Mouse (Mus musculus): Measurements from ENCODE around the gene Gsk3a.

Gene Gsk3a

DNA sequence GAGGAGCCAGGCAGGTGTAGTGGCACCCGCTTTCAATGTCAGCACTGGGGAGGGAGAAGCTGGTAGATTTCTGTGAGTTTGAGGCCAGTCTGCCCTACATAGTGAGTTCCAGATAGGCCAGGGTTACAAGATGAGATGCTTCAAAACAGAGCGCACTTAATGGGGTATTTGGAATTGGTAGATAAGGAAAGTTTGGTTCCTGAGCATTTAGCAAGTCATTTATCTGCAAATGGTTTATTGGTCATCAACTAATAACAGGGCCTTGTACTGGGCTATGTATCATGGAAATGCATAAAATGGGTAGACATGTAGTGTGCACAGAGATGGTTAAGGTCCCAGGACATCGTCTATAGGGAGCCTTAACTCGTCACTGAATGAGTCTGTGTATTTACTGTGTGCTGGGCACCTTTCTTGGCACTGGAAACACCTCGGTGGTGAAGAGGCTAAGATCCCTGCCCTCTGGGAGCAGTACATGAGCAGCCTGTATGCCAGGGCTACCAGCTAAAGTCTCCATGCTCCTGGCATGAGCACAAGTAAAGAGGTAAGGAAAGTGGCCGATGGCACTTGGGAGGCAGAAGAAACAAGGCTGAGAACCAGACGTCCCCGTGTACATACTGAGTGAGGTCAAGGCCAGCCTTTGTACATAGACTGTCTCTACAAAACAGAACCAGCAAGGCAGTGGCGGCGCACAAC is 15.2 kb downstream of the Gsk3a start:
- no peak for DNase-seq (ENCODE audit: low spot score in 2 of 2)

DNA sequence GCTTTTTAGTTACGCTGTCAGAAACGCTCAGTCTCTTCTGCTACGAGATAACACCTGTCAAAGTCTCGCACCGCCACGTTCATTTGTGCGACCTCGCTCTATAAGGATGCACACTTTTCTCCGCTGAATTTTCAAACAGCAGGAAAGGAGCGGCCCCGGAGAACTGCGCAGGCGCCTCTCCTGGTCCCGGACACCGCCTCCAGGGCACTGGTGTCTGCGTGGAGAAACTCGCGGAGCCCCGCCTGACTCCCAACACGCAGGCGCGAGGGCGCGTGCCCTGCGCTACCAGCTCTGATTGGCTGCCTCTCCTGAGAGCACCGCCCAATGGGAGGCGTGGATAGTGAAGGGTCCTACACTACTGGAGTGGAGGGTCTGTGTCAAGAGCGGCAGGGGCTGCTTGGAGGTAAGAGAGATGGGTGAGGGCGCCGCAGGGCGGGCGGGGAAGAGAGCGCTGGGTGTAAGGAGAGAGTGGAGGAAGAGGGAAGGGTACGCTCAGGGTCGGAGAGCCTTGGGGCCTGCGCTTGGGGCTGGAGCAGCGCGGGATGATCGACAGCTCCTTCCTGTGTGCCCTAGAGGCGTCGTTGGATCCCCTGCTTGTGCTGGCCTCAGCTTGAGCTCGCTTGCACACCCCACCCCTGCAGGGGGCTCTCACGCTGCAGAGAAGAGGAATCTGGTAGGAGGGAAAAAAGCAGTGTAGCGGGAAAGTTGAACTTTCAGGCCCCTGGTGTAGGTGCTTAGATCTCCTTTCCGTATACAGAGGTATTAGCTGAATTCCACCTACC is 16.4 kb downstream of the Gsk3a start, which contains the start of gene Zfp526:
Zfp526 (plus strand) TSS at position 324 of the 782 bp plus-strand sequence.
- peak; percentile 93 to 97 for DNase-seq (ENCODE audit: low spot score in 2 of 2)

DNA sequence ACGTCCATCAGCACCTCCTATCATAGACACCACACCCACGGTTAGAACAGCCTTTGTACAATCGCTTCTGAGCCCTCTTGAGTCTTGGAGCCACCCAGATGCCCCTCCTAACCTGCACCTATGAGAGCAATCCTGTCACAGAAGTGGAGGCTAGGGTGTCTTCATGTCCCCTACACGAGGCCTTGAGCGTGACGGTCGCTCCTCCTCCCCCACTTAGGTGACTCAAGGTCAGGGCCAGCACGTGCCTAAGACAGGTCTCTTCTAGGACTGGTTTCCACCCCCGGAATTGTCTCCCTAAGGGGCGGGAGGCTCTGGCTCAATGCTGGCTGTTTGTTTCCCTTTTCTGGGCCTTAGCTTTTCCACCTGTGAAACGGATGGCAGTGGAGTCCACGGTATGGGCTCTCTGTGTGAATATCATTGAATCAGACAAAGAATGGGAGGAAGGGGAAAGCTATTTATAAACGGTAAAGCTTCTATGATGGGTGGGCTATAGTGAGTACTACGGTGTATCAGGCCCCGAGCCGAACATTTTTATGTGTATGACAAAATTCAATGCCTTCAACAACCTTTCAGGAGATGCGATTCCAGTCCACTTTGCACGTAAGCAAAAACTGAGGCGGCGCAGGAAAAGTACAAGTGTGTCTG is 17.1 kb downstream of the Gsk3a start, which contains the start of gene Dedd2:
Dedd2 (minus strand) TSS at position 159 of the 645 bp plus-strand sequence.
- DNase-seq (ENCODE audit: low spot score in 2 of 2): no peak

DNA sequence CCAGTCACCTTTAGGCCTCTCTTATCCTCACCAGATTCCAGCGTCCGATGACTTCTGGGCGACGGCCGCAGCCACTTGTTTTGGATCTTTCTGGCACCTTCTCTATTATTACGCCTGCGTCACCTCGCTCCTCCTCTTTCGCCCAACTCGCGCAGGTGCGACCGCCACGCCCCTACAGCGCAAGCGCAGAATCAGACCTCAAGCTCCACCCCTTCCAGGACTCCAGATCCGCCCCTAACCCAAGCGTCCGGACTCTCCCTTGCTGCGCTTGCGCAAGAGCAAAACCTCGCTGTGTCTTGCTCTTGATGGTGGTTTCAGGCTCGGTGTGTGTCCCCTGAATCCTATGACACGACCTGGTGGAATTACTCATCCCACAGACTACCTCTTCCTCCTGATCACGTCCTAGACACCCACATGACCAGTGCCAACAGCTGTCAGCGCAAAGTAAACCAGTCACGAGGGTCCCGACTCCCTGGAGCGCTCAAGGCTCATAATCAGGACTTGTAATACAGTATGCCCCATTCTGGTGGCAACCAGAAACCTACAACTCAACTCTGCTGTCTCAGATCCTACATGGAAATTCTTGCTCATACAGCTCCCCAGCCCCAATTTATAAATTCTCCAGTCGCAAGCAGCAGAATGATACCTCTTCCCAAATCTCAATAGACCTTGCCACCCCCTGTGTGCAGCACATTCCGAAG is 17.7 kb downstream of the Gsk3a start:
- DNase-seq (ENCODE audit: low spot score in 2 of 2): peak; percentile 77 to 86

DNA sequence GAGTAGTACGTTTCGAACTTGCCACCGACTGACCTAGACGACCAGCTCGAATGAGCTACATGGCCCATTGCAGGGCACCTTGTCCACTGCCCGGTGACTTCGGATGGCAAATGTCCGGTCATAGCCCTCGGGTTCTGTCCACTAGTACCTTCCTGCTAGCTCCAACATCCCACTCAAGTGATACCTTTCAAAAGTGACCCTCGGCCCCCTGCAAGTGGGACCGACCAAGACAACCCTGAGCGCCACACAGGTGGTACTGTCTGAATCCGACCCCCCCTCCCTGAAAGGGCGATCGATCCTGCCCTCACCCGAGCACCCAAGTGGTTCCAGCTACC is 18.3 kb downstream of the Gsk3a start:
- DNase-seq (ENCODE audit: low spot score in 2 of 2): no peak

DNA sequence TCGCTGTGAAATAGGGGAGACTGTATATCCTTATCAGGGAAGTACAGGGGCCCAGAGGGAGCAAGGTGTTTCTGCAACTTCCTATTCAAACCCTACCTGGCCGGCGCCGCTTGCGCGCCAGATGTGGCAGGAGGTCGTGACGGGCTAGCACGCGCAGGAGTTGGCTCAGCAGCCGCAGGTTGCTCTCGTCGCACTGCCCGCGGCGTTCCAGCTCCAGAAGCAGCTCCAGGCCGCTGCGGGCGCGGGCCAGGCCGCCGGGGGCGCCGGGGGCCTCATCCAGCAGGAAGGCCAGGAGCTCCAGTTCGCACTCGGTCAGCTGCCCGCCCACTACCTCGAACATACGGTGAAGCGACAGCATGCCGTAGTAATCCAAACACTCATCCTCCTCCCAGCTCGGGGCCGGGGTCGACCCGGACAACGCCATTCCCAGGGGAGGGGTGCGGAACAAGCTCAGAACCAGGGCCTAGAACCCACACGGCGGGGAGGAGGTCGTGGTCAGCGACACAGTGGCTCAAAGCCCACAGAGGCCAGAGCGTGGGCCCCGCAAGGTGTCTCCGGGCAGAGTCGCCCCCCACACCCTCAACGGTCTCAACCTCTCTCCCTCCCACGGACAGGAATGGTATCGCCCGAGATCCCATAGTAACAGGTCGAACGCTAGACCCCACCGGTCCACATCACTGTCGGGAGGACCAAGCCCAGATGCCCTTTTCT is 18.8 kb downstream of the Gsk3a start:
- peak in 1 of 2 experiments; percentile 60 for DNase-seq (ENCODE audit: low spot score in 2 of 2)

DNA sequence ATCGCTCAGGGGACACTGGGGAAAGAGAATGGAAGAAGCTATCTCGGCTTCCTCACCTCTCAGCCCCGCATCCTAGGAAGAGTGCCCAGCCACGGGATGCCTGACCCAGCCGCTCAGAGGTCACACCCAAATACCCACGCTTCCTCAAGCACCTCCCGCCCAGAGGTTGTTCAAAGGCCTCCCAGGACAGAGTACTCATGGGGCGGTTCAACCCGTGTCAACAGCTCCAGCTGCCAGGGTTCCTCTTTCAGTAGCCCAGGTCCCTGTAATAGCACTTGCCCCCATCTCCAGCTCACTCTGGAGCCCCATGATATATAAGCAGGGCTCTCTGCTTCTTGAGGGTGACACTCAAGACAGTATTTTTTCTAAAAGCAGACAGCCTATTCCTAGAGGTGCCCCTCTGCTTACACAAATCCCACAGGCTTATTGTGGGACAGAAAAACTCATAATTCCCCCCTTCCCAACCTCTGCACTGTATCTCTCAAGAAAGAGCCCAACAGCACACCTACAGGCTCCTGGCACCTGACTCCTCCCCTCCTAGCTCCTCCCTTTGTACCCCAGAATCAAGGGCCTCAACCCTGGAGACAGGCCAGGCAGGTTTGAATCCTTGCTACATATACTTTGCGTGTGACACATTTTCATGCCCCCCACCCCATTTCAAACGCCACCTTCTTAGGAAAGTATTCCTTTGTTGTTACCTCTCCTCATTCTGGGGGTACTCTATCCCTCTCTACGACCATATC is 19.8 kb downstream of the Gsk3a start:
- DNase-seq (ENCODE audit: low spot score in 2 of 2): no peak

DNA sequence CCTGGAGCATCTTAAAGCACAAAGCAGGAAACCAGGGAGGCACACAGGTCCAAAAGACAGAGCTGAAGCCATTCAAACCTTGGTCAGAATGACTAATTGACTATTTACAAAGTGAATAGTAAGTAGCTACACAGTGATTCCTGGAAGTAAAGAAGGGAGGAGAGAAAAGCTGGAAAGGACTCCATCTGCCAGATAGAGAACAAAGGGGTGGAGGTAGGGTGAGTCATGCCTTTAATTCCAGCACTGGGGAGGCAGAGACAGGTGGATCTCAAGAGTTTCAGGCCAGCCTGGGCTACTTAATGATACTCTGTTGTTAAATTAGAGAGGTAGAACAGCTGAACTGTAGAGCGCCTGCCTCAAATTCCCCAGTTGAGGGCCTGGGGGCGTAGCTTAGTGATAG is 23.5 kb downstream of the Gsk3a start:
- no peak for DNase-seq (ENCODE audit: low spot score in 2 of 2)

DNA sequence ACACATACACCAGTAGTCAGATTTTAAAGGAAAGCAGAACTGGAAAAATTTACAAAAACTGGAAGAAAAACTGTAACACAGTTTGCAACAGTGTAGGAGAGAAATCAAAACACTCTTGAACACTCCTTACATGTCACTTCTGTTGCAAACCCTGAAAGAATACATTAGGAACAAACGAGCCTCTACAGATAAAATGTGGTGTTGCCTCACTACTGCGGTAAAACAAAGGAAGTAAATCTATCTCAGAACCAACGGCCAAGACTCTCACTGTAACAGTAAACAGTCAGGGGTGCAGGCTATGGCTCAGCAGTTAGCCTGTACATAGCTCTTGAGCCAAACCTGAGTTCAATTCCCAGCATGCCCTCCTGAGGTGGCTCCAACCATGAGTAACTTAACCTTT is 24.6 kb downstream of the Gsk3a start:
- no peak for DNase-seq (ENCODE audit: low spot score in 2 of 2)

DNA sequence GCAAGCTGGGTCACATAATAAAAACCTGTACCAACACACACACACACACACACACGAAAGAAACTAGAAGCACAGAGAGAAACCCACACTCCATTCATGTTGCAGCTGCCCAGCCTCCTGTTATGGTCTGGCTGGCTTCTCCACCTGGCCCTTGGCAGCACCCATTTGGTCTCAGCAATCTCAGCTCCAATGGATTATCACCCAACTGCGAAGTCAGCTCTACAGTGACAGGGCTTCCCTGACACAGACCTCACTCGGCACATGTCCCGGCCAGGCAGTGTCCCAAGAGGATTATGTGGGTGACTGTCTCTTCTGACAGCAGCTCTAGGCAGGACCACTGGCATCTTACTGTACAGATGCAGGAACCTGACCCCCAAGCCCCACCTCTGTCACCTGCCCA is 27.2 kb downstream of the Gsk3a start:
- DNase-seq (ENCODE audit: low spot score in 2 of 2): no peak

DNA sequence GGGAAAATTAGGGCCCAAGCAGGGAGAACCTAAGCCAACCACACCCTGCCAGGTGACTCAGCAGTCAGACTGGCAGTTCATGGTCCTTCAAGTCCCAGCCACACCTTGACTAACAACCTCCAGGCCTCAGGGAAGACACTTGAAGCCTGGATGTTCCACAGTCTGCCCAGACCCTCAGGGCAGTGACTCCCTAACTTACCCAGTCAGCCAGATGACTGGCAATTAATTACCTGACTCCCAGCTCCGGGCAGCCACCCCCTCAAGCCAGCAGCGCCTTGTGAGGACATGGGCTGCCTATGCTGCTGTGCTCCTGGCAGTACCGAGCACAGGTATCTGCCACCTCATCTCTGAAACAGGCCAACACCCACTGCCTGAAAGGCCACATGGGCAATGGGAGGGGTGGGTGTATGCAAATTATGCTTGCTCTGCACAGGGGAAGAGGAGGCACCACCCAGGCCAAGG is 28.5 kb downstream of the Gsk3a start:
- no peak for DNase-seq (ENCODE audit: low spot score in 2 of 2)

DNA sequence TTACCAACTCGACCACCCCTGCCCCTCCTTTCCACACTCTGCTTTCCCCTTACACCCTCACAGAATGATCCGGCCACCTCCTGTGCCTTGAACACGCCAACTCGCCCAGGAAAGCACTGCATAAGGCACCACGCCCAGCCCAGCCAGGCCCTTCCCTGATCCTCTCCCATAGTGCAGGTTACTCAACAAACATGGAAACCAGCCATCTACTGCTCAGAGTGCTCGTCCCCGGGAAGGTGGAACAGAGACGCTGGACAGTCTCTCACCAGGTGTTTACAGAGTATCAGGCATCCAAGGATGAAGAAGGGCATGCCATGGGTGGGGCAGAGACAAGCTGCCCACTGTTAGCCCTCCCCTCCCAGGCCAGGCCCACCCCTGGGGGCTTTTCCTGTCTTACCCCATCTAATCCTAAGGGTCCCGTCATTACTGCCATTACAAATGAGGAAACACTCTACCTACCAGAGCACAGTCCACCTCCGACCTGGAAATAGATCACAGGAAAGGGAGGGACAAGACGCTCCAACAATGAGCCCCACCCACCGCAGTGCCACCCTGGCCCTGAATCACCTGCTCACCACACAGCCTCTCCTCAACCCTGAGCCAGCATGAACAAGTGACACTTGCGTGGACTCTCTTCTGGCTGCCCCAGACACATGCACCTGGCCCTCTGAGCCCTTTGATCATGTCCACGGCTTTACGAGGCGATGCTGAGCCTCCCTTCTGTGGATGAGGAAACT is 31.4 kb downstream of the Gsk3a start:
- no peak for DNase-seq (ENCODE audit: low spot score in 2 of 2)

DNA sequence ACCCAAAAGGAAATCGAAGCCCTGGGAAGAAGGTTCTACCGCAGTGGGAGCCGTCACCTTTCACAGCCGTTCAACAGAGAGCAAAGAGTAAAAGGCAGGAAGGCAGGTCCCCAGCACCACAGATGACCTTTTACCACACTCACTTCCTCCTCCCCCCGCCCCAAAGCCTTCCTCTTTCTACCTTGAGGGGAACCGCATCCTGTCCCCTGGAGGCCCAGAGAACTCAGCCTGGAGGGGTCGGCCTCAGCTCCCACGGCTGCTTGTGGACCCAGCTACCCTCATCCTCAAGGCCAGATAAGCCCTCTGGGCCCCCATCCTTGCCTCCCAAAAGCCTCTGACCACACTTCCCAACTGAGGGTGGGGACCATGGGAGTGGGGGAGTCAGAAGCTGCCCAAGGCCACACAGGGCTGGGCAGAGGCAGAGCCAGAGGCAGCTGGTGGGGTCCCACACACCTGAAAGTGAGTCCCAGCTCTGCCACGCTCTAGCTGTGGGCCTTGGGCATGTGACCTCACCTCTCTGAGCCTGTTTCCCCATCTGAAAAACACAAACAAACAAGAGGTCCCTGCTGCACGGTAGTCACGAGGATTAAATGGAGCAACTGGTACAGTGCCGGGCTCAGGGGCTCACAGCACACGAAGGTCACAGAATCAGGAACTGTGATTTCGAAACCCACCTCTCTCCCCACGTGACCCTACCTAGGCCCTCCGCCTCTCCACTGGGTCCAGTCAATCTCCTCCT is 32.1 kb downstream of the Gsk3a start:
- DNase-seq (ENCODE audit: low spot score in 2 of 2): no peak

DNA sequence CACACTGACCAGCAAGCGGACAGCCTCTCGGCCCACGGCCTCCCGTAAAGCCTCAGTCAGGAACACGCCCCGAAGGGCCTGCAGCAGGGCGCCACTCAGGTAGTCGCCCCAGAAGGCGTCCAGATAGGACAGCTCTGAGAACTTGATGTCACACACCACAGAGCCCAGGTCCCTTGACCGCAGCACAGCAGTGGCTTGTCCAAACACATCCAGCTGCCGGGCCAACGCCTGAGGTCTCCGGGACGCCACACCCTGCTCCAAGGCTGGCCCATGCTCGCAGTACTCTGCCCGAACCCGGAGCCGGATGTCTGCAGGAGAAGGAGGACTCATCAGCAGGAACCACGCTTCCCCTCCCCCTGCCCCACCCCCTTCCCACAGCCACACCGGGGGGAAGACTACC is 34.0 kb downstream of the Gsk3a start:
- no peak for DNase-seq (ENCODE audit: low spot score in 2 of 2)

DNA sequence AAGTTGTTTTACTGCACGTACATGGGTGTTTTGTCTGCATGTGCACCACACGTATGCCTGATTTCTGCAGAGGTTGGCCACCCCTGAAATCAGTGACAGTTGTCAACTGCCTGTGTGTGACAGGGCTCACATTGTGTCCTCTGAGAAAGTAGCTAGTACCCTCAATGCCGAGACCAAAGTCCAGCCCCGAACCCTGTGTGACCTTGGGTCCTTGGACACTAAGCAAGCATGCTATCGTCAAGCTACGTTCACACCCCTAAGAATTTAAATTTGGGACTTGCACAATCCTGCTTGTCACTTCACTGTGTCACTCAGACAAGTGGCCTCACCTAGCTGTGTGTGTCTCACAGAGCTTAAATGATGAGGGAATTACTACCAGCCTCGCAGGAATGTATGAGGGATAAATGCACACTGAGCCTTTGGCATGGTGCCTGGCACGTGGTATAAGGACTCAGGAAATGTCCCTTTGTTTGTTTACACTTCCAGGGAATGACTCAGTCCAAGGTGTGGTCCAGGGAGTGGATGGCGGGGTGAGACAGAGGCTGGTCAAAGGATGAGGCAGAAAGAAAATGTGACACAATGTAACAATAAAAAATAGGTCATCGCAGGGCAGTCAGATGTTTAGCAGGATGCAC is 40.1 kb downstream of the Gsk3a start:
- DNase-seq (ENCODE audit: low spot score in 2 of 2): no peak

DNA sequence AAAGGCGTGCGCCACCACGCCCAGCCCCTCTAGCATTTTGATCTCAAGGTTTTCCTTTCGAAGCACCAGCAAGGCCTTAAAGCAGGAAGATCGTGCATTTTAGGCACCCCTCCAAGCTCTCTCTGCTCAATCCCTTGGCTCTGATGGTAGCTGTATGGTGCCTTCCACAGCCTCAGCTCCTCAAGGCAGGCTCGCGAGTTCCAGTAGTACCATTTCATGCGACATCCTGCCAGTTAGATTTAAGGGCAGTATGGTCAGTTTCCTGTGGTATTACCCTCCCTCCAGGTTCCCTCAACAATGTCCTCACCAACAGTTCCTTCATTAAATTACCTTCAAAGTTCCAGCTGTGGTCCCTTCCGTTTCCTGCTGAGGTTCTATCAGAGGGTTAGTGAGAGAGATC is 41.5 kb downstream of the Gsk3a start:
- no peak for DNase-seq (ENCODE audit: low spot score in 2 of 2)

DNA sequence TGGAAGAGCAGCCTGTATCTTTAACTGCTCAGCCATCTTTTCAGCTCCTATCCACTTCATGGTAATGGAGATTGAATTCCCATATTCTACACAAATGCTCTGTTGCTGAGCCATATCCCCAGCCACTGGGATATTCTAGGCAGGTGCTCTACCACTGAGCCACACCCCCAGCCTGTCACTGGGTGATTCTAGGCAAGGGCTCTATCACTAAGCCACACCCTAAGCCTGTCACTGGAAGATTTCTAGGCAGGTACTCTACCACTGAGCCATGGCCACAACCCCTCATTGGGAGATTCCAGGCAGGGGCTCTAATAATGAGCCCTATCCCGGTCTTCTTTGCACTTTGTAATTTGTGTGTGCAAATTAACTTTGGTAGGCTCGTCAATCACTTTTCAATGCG is 42.5 kb downstream of the Gsk3a start:
- no peak for DNase-seq (ENCODE audit: low spot score in 2 of 2)

DNA sequence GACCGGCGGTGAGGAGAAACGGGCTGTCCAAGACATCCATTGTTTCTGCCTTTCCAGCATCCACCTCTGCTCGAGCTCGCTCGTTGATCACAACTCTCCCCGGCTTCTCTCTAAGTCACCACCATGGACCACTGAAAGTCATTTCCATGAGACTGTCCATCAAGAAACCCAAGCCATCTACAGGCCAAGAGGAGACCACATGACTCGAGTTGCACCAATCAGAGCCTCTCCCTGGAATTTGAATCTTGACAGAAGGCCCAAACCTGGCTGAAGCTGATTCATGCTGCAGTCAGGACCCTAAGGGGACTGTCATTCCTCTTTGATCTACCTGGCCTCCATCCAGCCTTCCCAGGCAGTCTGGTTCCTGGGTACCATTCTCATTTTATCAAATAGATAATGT is 45.5 kb downstream of the Gsk3a start:
- no peak for DNase-seq (ENCODE audit: low spot score in 2 of 2)

DNA sequence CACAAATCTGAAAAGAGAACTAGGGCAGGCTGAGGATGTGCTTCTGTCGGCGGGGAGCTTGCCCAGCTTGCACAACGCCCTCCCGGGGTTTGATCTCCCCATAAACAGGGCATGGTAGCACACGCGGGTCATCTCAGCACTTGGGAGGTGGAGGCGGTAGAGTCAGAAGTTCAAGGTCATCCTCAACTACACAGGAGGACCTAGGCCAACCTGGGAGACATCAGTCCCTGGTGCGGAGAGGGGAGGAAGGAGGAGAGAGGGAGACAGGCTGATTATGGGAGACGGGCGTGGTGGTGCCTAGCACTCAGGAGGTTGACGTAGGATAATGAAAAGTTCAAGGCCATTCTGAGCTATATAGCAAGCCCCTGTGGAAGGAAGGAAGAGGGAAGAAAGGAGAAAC is 46.8 kb downstream of the Gsk3a start:
- DNase-seq (ENCODE audit: low spot score in 2 of 2): no peak
